Mouse (Mus musculus) gastrocnemius, adult 2 months (tissue): ENCODE measurements around the gene Srprb. TPM values are rescaled to one million over a fixed set of nuclear protein-coding genes. Genes with fewer than 3 reads are reported as not detected.

Experiments
- DNase-seq: peaks from one replicate; pipeline ENCODE4 v3.0.0; 2022
- H3K27ac ChIP-seq: fragments of 200-600 bp; 2 replicates; pipeline ENCODE4 v1.8.1; 2022; ENCODE audit warnings: mild to moderate bottlenecking
- H3K4me3 ChIP-seq: fragments of 200-600 bp; 2 replicates; pipeline ENCODE4 v1.8.1; 2022; ENCODE audit warnings: mild to moderate bottlenecking, moderate library complexity
- CTCF ChIP-seq: fragments of 200-600 bp; IDR thresholded peaks from 2 replicates; pipeline ENCODE4 v1.8.1; 2022; ENCODE audit warnings: antibody characterized with exemption, mild to moderate bottlenecking, moderate library complexity
- intact Hi-C: fragments of 180-260 bp; cut with DNase I; formaldehyde crosslinking; loops from one replicate; pipeline ENCODE4 v1.15.1; 2025
- total RNA-seq, 2 experiments: library from RNA; stranded (reverse); gene quantifications; 2 replicates each; pipeline ENCODE4 v1.2.3; 2021

The Srprb gene
- total RNA-seq, 2 experiments from 2014 or later: 16.2 to 18.2 TPM

DNA sequence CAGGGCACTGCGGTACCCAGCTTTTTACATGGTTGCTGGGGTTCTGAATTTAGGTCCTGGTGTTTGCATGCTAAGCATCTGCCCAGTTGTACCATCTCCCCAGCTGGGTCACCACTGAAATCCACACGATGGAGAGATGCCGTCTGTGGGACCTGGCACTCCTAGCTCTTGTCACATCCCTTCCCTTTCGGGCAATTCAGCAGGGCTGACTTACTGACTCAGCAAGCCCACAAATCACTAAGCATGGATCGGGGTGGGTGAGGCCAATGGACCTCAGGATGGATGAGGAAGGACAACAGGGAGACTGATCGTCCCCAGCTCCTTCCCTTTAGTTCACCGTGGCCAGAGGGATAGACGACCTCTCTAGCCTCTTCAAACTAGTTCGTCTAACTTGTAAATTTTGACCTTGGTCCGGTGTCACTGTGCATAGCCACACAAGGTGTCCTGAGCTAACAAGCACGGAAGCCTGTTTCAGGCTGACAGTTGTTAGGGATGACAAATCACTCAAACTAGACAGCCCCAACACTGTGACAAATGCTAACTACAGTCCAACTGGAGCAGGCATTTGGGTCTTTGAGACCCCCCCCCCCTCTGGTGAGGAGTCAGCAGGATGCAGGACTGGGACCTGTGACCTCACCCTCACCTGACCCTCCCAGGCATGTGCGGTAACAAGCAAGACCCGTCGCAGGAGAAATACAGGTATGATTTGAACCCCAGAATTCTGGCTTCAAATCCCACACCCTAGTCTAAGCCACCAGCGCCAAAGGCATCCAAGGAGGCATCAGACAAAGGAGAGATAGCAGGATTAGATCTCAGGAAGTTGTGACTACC, 27.3 kb upstream of the Srprb start:
- TF ChIP-seq CTCF: no peak
- DNase-seq: no peak
- peak overlapping the region; percentile 60 for H3K4me3 ChIP-seq
- intact Hi-C loops: no loop called here
- no peak overlapping the region; the same call in 1 of the 2 replicates for H3K27ac ChIP-seq

DNA sequence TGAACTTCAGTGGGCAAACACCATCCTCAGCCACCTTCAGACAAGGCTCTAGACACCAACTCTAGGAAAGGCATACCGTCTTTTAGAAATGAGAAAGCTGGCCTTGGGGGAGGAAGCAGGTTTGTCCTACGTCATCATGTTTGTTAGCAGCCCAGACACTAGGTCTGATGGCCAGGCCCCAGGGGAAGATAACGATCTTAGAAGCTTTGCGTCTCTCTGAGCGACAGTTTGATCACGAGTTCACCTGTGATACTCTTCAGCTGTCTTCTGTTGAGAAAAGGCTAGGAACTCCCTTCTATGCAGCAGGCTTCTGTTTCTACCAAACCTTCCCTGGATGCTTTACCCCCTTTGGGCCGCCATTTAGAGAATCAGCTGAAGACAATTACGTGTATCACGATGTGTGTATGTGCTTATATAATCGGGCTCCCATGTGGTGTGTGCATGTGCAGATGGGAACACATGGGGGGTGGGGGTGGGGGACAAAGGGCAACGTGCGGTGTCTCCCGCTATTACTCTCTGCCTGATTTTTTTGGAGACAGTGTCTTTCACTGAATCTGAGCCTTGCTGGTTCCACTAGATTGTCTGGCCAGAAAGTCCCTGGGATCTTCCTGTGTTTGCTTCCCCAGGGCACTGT, 26.6 kb upstream of the Srprb start:
- TF ChIP-seq CTCF: no peak
- intact Hi-C loops: no loop called here
- no peak overlapping the region for H3K4me3 ChIP-seq
- DNase-seq: no peak
- no peak overlapping the region for H3K27ac ChIP-seq

DNA sequence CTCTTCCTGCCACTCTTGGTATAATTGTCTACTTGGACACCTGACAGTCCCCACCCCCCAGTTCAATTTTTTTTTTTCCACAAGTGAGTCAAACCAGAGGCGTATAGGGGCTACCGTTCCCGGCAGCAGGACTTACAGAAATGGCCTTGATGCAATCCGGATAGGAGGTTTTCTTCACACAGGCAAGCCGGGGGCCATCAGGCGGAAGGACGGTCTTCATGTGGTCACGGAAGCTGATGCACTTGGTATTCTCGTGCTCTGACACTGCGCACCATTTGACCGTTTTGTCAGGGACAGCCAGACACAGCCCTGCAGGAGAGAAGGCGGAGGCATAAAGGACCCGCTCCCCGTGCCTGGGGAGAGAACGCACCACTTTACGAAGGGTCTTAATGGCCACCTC, 25.8 kb upstream of the Srprb start:
- Histone ChIP-seq H3K27ac (no peak overlapping the region), H3K4me3 (no peak overlapping the region)
- no peak for DNase-seq
- TF ChIP-seq CTCF: no peak
- intact Hi-C loops: no loop called here

DNA sequence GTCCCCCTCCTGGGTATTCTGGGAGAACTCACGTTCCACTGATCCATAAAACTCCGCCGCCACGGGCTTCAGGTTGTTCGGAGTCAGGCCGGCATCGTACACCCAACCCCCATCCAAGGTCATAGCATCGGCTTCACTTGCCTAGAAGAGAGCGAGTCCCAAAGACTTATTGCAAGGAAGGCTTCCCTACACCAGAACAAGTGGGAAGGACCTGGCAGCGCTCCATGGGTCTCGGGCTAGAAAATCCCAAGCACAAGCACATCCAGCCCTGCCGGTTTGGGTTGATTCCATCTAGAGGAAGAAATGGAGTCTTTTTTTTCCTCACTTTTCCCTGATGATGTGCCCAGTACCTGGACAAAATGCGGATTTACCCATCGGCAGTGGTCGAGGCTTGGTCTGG, 24.9 kb upstream of the Srprb start:
- Histone ChIP-seq H3K27ac (no peak overlapping the region), H3K4me3 (no peak overlapping the region)
- DNase-seq: peak; percentile 34
- TF ChIP-seq CTCF: no peak
- intact Hi-C loops: no loop called here

DNA sequence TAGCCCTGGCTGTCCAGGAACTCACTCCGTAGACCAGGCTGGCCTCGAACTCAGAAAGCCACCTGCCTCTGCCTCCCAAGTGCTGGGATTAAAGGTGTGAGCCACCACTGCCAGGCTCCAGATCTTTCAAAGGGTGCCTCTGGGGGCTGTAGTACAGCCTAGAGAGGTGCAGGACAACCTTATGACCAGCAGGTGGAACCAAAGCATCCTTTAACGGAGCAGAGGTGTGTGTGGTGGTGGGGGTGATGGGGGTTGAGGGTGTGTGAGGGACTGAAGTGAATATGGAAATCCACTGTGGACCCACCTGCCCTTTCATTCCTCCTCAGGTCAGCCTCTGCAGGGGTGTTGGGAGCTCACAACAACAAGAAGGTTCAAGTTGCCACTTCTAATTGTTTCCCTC, 23.5 kb upstream of the Srprb start:
- intact Hi-C loops: no loop called here
- DNase-seq: peak; percentile 24
- H3K4me3 ChIP-seq: no peak overlapping the region
- peak; percentile 45 for TF ChIP-seq CTCF
- H3K27ac ChIP-seq: no peak overlapping the region

DNA sequence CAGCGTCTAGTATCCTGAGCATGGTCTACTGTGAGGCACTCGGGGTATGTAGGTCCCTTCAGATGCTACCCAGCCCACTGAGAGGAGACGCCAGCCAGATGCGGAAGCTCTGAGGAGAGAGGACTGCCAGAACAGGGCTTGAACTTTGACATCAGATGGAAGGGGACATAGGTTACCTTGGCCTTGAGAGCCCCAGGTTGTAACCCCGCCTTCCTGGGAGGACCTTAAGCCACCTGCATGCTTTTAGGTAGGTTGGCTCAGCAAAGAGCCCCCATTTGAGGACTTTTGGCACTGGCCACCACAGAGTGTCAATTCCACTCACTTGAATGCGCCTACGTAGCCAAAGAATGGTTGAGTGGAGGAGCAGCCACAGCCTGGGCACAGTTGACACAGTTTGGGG, 22.8 kb upstream of the Srprb start:
- H3K27ac ChIP-seq: no peak overlapping the region
- no peak for DNase-seq
- TF ChIP-seq CTCF: no peak
- no peak overlapping the region for H3K4me3 ChIP-seq
- intact Hi-C loops: no loop called here

DNA sequence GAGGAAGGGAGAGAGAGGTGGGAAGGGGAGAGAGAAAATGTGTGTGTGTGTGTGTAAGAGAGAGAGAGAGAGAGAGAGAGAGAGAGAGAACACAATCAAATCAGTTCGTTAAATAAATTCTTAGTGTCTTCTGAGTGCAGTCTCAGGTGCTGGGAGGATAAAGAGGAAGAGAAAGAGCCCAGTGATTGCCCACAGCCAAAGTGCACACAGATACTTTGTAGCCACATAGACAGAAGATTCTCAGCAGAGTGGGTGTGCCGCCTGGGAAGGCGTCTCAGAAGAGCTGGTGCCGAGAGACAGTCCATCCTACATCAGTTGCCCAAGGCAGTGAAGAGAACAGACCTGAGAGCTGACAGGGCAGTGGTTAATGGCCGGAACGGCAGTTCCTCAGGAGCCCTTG, 12.3 kb upstream of the Srprb start:
- Histone ChIP-seq H3K4me3 (no peak overlapping the region), H3K27ac (no peak overlapping the region)
- TF ChIP-seq CTCF: no peak
- intact Hi-C loops: no loop called here
- DNase-seq: no peak

DNA sequence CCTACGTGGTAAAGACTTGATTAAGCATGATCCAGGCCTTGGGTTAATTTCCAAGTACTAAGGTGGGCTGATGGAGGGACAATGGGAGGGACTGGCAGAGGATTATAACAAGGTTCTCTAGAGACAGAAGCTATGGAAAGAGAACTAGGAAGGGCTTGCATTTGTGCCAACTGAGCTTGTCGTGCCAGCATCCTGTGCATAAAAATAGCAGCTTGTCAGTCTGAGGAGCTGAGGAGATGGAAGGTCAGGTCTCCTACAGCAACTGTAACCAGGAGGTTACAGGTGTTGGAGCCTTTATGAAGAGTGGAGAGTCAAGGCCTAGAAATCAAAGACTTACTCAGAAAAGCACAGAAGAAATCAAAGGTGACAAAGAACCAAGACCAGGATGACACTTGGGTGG, 11.7 kb upstream of the Srprb start:
- intact Hi-C loops: no loop called here
- no peak overlapping the region; the same call in 1 of the 2 replicates for H3K27ac ChIP-seq
- H3K4me3 ChIP-seq: no peak overlapping the region
- no peak for TF ChIP-seq CTCF
- peak; percentile 55 for DNase-seq

DNA sequence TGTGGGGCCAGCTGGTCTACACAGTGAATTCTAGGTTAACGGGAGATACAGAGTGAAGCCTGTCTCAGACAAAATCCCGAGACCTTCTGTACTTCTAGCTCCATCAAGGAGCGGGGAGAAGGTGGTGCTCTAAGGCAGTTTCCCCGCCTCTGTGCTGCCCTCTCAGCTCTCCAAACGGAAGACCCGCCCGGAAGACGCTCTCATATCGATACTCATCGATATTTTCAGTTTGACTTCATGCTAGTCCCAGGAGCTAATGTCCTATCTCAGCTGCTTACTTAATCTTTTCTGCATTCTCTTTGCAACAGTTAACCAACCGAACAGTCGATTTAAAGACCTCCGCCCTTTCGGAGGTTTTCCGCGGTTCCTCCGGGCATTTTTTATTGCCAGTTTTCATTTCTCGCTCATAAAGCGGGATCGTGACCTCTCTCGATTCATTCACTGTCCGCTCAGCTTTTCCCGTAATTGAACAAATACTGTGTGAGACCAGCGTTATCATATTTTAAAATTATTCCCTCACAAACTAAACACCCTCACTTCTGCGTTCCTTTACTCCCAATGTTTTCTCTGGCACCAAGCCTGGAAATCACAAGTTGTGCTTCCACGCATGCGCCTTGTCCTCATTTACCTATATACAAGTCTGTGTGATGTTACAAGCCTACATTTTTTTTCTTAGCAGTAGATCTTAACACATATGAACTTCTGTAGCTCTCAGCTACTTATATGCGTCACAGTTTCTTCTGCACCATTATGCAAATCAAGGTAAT, 10.9 kb upstream of the Srprb start:
- no peak for DNase-seq
- Histone ChIP-seq H3K27ac (no peak overlapping the region), H3K4me3 (peak overlapping the region; percentile 63)
- intact Hi-C loops: no loop called here
- no peak for TF ChIP-seq CTCF

DNA sequence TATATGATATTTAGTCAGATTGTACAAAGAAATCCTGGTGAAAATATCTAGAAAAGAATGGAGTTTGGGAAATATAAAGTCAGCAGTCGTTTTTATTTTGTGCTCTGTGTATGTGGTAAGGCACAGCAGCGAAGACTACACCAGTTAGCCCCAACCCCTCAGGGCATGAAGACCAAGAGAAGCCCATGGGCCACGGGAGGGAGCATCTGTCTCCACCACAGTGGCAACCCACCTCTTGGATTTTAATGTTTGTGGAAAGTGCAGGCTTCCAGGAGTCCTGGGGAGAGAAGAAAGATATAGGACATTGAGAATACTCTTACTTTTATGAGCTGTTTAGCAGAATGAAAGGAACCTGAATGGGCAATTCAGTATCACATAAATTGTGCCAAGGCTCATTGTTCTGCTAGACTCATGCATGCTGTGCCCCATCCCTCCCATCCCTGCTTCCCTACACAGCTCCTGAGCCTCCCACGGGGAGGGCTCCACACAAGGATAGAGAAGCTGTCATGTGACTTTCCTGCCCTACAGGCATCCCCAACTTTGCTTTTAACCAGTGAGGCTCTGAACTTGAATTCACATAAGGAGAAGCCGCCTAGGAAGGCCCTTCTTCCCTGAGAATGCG, 7.0 kb upstream of the Srprb start:
- Histone ChIP-seq H3K27ac (no peak overlapping the region), H3K4me3 (no peak overlapping the region)
- DNase-seq: no peak
- TF ChIP-seq CTCF: no peak
- intact Hi-C loops: loop anchor here (1.0 to 10.0 kb wide), 2 partner anchors 93 to 114 kb away; no protein-coding TSS in a partner anchor

DNA sequence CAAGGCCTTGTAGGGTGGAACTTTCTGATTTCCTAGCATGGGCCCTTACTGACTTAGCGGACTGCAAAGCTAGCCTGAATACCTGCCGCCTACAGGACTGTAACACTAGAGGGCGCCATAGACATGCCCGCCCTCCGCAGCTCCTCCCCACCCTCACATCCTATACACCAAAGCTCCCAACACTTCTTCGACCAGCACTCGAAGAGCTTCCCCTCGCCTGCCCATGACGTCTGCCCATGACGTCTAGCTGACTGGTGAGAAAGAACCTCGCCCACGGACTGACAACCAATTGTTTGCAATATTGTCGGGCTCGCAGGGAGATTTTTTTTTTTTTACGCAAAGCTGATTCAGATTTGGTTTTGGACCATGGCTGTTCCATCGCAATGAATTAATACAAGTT, 5.9 kb upstream of the Srprb start:
- DNase-seq: peak; percentile 76
- TF ChIP-seq CTCF: no peak; the same call in 1 of the 2 replicates
- intact Hi-C loops: loop anchor here (1.0 to 10.0 kb wide), 2 partner anchors 94 to 113 kb away; no protein-coding TSS in a partner anchor
- peak overlapping the region; percentile 56 for H3K4me3 ChIP-seq
- H3K27ac ChIP-seq: no peak overlapping the region

DNA sequence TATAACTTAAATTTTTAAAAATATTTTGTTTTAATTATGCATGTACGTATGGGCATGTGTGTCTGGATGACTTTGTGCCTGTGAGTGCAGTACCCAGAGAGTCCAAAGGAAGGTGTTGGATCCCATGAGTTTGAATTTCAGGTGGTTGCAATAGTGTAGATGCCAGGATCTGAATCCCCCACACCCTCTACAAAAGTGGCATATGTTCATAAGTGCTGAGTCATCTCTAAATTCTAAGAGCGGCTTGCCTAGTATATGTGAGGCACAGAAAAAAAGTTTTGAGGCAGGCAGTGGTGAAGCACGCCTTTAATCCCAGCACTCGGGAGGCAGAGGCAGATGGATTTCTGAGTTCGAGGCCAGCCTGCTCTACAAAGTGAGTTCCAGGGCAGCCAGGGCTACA, 3.8 kb upstream of the Srprb start:
- H3K27ac ChIP-seq: no peak overlapping the region
- no peak for TF ChIP-seq CTCF
- H3K4me3 ChIP-seq: no peak overlapping the region
- intact Hi-C loops: loop anchor here (10.0 kb wide), 1 partner anchor 111 kb away; no protein-coding TSS in a partner anchor
- no peak for DNase-seq

DNA sequence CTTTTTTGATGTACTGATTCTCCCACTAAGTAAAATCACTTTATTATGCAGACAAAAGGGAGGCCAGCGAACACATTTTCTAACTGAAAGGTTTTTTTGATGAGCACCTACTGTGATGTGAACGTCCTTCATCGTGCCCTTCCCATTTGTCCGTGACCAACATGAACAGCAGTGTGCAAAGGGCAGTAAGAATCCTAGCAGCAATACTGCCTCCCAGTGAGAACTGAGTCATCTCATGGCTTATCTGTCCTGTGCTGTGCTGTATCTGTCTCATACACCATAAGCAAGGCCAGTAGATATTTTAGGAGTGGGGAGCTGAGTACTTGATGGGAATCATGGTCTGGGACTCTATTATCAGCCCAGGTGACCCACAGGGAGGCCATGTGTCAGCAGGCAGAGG, 13.5 kb downstream of the Srprb start:
- intact Hi-C loops: no loop called here
- DNase-seq: no peak
- H3K4me3 ChIP-seq: no peak overlapping the region
- TF ChIP-seq CTCF: no peak
- no peak overlapping the region for H3K27ac ChIP-seq
